Mouse (Mus musculus) adrenal gland, postnatal 10 days (tissue): Measurements from ENCODE around the gene Fam214a. TPM values are rescaled to one million over a fixed set of nuclear protein-coding genes. Genes with fewer than 3 reads are reported as not detected.

Experiments
- DNase-seq: peaks from one replicate; pipeline ENCODE4 v3.0.0; 2021; ENCODE audit warnings: mixed read lengths
- total RNA-seq, 2 experiments: library from RNA; stranded (reverse); gene quantifications; 2 replicates each; pipeline ENCODE4 v1.2.3; 2021

Fam214a gene
- total RNA-seq, 2 experiments from 2014 or later = 76.1 to 81.3 TPM

- no peak for DNase-seq
Observed at GRCm38 (mm10) chr9:74951491-74951890, 1.2 kb upstream of the Fam214a start.

GRCm38 (mm10) chr9:74952106-74952505 lies 578 bp upstream of the Fam214a start:
- DNase-seq = no peak

GRCm38 (mm10) chr9:74953265-74953958 lies 728 bp downstream of the Fam214a start:
- DNase-seq = peak; percentile 84

- no peak for DNase-seq
Observed at GRCm38 (mm10) chr9:74953959-74954279, 1.2 kb downstream of the Fam214a start.

- no peak for DNase-seq
Observed at GRCm38 (mm10) chr9:74954387-74954786, 1.7 kb downstream of the Fam214a start.

GRCm38 (mm10) chr9:74960630-74961029 lies 7.9 kb downstream of the Fam214a start:
- no peak for DNase-seq

GRCm38 (mm10) chr9:74961073-74961575 lies 8.4 kb downstream of the Fam214a start:
- no peak for DNase-seq

- DNase-seq = no peak
Observed at GRCm38 (mm10) chr9:74963953-74964352, 11.3 kb downstream of the Fam214a start.

GRCm38 (mm10) chr9:74964866-74965384 lies 12.2 kb downstream of the Fam214a start:
- no peak for DNase-seq

GRCm38 (mm10) chr9:74966200-74966599 lies 13.5 kb downstream of the Fam214a start:
- DNase-seq = no peak

GRCm38 (mm10) chr9:74968647-74969428 lies 16.2 kb downstream of the Fam214a start:
- no peak for DNase-seq

- DNase-seq = no peak
Observed at GRCm38 (mm10) chr9:74970591-74970990, 17.9 kb downstream of the Fam214a start.

- peak; percentile 49 for DNase-seq
Observed at GRCm38 (mm10) chr9:74971191-74971976, 18.7 kb downstream of the Fam214a start.

GRCm38 (mm10) chr9:74972736-74973135 lies 20.1 kb downstream of the Fam214a start:
- DNase-seq = no peak

- DNase-seq = no peak
Observed at GRCm38 (mm10) chr9:74973154-74973553, 20.5 kb downstream of the Fam214a start.

GRCm38 (mm10) chr9:74974758-74975157 lies 22.1 kb downstream of the Fam214a start:
- peak; percentile 60 for DNase-seq

- DNase-seq = no peak
Observed at GRCm38 (mm10) chr9:74975416-74975815, 22.7 kb downstream of the Fam214a start.

- DNase-seq = peak; percentile 94
Observed at GRCm38 (mm10) chr9:74975911-74976563, 23.4 kb downstream of the Fam214a start.

- DNase-seq = no peak
Observed at GRCm38 (mm10) chr9:74977251-74977650, 24.6 kb downstream of the Fam214a start.

GRCm38 (mm10) chr9:74977962-74978361 lies 25.3 kb downstream of the Fam214a start:
- DNase-seq = no peak

- DNase-seq = no peak
Observed at GRCm38 (mm10) chr9:74978868-74979267, 26.2 kb downstream of the Fam214a start.

- no peak for DNase-seq
Observed at GRCm38 (mm10) chr9:74979371-74979770, 26.7 kb downstream of the Fam214a start.
